Mouse (Mus musculus) heart, embryonic 14.5 days (tissue): Measurements from ENCODE around the gene Gm10184. TPM values are rescaled to one million over a fixed set of nuclear protein-coding genes. Genes with fewer than 3 reads are reported as not detected.
"Not testable (repeated sequence)": the region's sequence is repeated elsewhere in the genome, so short reads cannot be mapped to it uniquely, and the experiment has no call there.

ENCODE experiments used
- ATAC-seq: fragments of 200-750 bp; cut with Nextera tagmentation; 2 replicates; pipeline ENCODE4 v1.8.0; 2017; ENCODE audit warnings: low read depth, moderate TSS enrichment; ENCODE audit not compliant: insufficient number of reproducible peaks, insufficient read depth, low FRiP score
- H3K27ac ChIP-seq, 2 experiments: fragments of 200-500 bp in 1 of 2; fragments of 300-500 bp in 1 of 2; sonication (generic) in 1 of 2; replicated peaks in 1 of 2; 2 replicates each; pipeline ENCODE4 v1.5.1; 2012 to 2014; ENCODE audit warnings: low read depth in 2 of 2, low read length in 2 of 2, control low read depth in 1 of 2, mild to moderate bottlenecking in 1 of 2, mixed read lengths in 1 of 2; ENCODE audit not compliant: control insufficient read depth in 1 of 2, insufficient read depth in 1 of 2
- H3K27me3 ChIP-seq: fragments of 300-500 bp; sonication (generic); 2 replicates; pipeline ENCODE4 v1.6.1; 2014; ENCODE audit warnings: mild to moderate bottlenecking, low read length, control low read depth; ENCODE audit not compliant: control insufficient read depth, insufficient read depth
- H3K36me3 ChIP-seq: fragments of 300-500 bp; sonication (generic); 2 replicates; pipeline ENCODE4 v1.6.1; 2014; ENCODE audit warnings: mild to moderate bottlenecking, control low read depth, low read length, mixed read lengths; ENCODE audit not compliant: control insufficient read depth, insufficient read depth
- H3K4me1 ChIP-seq, 2 experiments: fragments of 200-500 bp in 1 of 2; fragments of 300-500 bp in 1 of 2; sonication (generic) in 1 of 2; 2 replicates each; pipeline ENCODE4 v1.6.1; 2012 to 2014; ENCODE audit warnings: low read length in 2 of 2, control low read depth in 1 of 2, mixed read lengths in 1 of 2; ENCODE audit not compliant: control insufficient read depth in 2 of 2, insufficient read depth in 2 of 2
- H3K4me2 ChIP-seq: fragments of 300-500 bp; sonication (generic); 2 replicates; pipeline ENCODE4 v1.6.1; 2014; ENCODE audit warnings: mild to moderate bottlenecking, low read length
- H3K4me3 ChIP-seq, 2 experiments: fragments of 200-500 bp in 1 of 2; fragments of 300-500 bp in 1 of 2; sonication (generic) in 1 of 2; 2 replicates each; pipeline ENCODE4 v1.5.1; 2012 to 2014; ENCODE audit warnings: low read length in 2 of 2, mild to moderate bottlenecking in 2 of 2, control low read depth in 1 of 2, low read depth in 1 of 2, moderate library complexity in 1 of 2; ENCODE audit not compliant: control insufficient read depth in 1 of 2, insufficient read depth in 1 of 2
- H3K9ac ChIP-seq: fragments of 300-500 bp; sonication (generic); 2 replicates; pipeline ENCODE4 v1.6.1; 2014; ENCODE audit warnings: mild to moderate bottlenecking, low read length
- H3K9me3 ChIP-seq: fragments of 300-500 bp; sonication (generic); 2 replicates; pipeline ENCODE4 v1.6.1; 2016; ENCODE audit warnings: low read length, control low read depth; ENCODE audit not compliant: control insufficient read depth
- WGBS: fragments of 180-500 bp; shearing (Covaris S2); extraction: QIAGEN DNeasy Blood & Tissue Kit; methylation state at CpG from one replicate; pipeline ENCODE4 v1.1.7; 2014; 5-methylcytosine and 5-hydroxymethylcytosine counted together
- polyA plus RNA-seq: library from polyadenylated mRNA; unstranded; fragments of >200 nt; fragmentation: Nextera tagmentation; extraction: Ambion mirVana; gene quantifications from 2 replicates; pipeline ENCODE4 v1.2.1, GENCODE M21; 2014

The Gm10184 gene
- 33.9 and 36.5 TPM in 2 replicates for polyA plus RNA-seq

- Histone ChIP-seq H3K27me3 (no peaks in the 10 kb centered on the region), H3K9ac (no peak within 1 kb of the TSS), H3K4me1 (no peaks in the 10 kb centered on the region), H3K27ac (no peak within 1 kb of the TSS), H3K36me3 (no peaks in the 10 kb centered on the region), H3K9me3 (no peaks in the 10 kb centered on the region), H3K4me2 (no peak within 1 kb of the TSS), H3K4me3 (no peak within 1 kb of the TSS)
- WGBS = 87% methylated on average over 6 of the region's 6 CpGs
- ATAC-seq = no peak
Measured at GRCm38 (mm10) chr17:89910349-89910748, at the start of gene Gm10184. Gm10184 (minus strand) TSS chr17:89910449.

- Histone ChIP-seq H3K27me3 (no peaks in the 10 kb centered on the region), H3K4me2 (no peak overlapping the region), H3K4me3 (no peak overlapping the region), H3K9me3 (no peaks in the 10 kb centered on the region), H3K9ac (no peak overlapping the region), H3K36me3 (no peaks in the 10 kb centered on the region), H3K4me1 (no peaks in the 10 kb centered on the region), H3K27ac (no peak overlapping the region)
- 65% methylated on average over 1 of the region's 2 CpGs for WGBS
- ATAC-seq = no peak
Measured at GRCm38 (mm10) chr17:89933950-89934349, 23.7 kb upstream of the Gm10184 start.

GRCm38 (mm10) chr17:89907686-89908085 lies 2.6 kb downstream of the Gm10184 start:
- no peak for ATAC-seq
- Histone ChIP-seq H3K4me1 (no peaks in the 10 kb centered on the region), H3K27ac (no peak overlapping the region), H3K9me3 (no peaks in the 10 kb centered on the region), H3K36me3 (no peaks in the 10 kb centered on the region), H3K4me2 (no peak overlapping the region), H3K4me3 (no peak overlapping the region), H3K9ac (no peak overlapping the region), H3K27me3 (no peaks in the 10 kb centered on the region)

- H3K4me2 ChIP-seq, H3K27ac ChIP-seq, ATAC-seq, H3K9me3 ChIP-seq, H3K4me1 ChIP-seq, H3K36me3 ChIP-seq, H3K27me3 ChIP-seq, H3K4me3 ChIP-seq, H3K9ac ChIP-seq: not testable (repeated sequence)
- WGBS = 88% methylated on average over 5 of the region's 5 CpGs
Measured at GRCm38 (mm10) chr17:89904701-89905100, 5.5 kb downstream of the Gm10184 start.

- no peak for ATAC-seq
- WGBS = 85% methylated on average over 1 of the region's 1 CpGs
- H3K9me3 ChIP-seq = no peaks in the 10 kb centered on the region
- no peak overlapping the region for H3K9ac ChIP-seq
- H3K4me2 ChIP-seq = no peak overlapping the region
- no peaks in the 10 kb centered on the region for H3K27me3 ChIP-seq
- no peak overlapping the region for H3K4me3 ChIP-seq
- no peak overlapping the region for H3K27ac ChIP-seq
- H3K4me1 ChIP-seq = no peaks in the 10 kb centered on the region
- no peaks in the 10 kb centered on the region for H3K36me3 ChIP-seq
Measured at GRCm38 (mm10) chr17:89902767-89903166, 7.5 kb downstream of the Gm10184 start.

- Histone ChIP-seq H3K27ac (no peak overlapping the region), H3K4me3 (no peak overlapping the region), H3K4me2 (no peak overlapping the region), H3K9me3 (no peaks in the 10 kb centered on the region), H3K36me3 (no peaks in the 10 kb centered on the region), H3K9ac (no peak overlapping the region), H3K4me1 (no peaks in the 10 kb centered on the region), H3K27me3 (no peaks in the 10 kb centered on the region)
- no peak for ATAC-seq
- WGBS = 54% methylated on average over 7 of the region's 7 CpGs
Measured at GRCm38 (mm10) chr17:89900610-89901009, 9.6 kb downstream of the Gm10184 start.

- no peak overlapping the region for H3K9ac ChIP-seq
- no peaks in the 10 kb centered on the region for H3K9me3 ChIP-seq
- WGBS = 67% methylated on average over 3 of the region's 3 CpGs
- no peaks in the 10 kb centered on the region for H3K4me1 ChIP-seq
- H3K4me2 ChIP-seq = no peak overlapping the region
- H3K27me3 ChIP-seq = no peaks in the 10 kb centered on the region
- no peak overlapping the region for H3K27ac ChIP-seq
- no peak for ATAC-seq
- H3K36me3 ChIP-seq = no peaks in the 10 kb centered on the region
- no peak overlapping the region for H3K4me3 ChIP-seq
Measured at GRCm38 (mm10) chr17:89899813-89900212, 10.4 kb downstream of the Gm10184 start.

- no peak for ATAC-seq
- 78% methylated on average over 3 of the region's 3 CpGs for WGBS
- Histone ChIP-seq H3K4me1 (no peaks in the 10 kb centered on the region), H3K27ac (no peak overlapping the region), H3K27me3 (no peaks in the 10 kb centered on the region), H3K36me3 (no peaks in the 10 kb centered on the region), H3K9ac (no peak overlapping the region), H3K9me3 (no peaks in the 10 kb centered on the region), H3K4me2 (no peak overlapping the region), H3K4me3 (no peak overlapping the region)
Measured at GRCm38 (mm10) chr17:89864996-89865395, 45.3 kb downstream of the Gm10184 start.
